Mouse (Mus musculus) hindbrain, embryonic 15.5 days (tissue): ENCODE data around the gene Fdxacb1. TPM values are rescaled to one million over a fixed set of nuclear protein-coding genes. Genes with fewer than 3 reads are reported as not detected.
A peak's percentile ranks its signal among the peaks of the same experiment; 100 is the strongest.

Experiments
- ATAC-seq: fragments of 200-750 bp; cut with Nextera tagmentation; 2 replicates; pipeline ENCODE4 v1.8.0; 2017; ENCODE audit warnings: low read depth, moderate number of reproducible peaks, moderate TSS enrichment; ENCODE audit not compliant: low FRiP score
- H3K27ac ChIP-seq: fragments of 300-500 bp; sonication (generic); replicated peaks from 2 replicates; pipeline ENCODE4 v1.5.1; 2015; ENCODE audit warnings: mild to moderate bottlenecking, inconsistent platforms
- H3K27me3 ChIP-seq: fragments of 300-500 bp; sonication (generic); 2 replicates; pipeline ENCODE4 v1.6.1; 2015; ENCODE audit warnings: control low read depth, inconsistent platforms
- H3K36me3 ChIP-seq: fragments of 300-500 bp; sonication (generic); 2 replicates; pipeline ENCODE4 v1.6.1; 2015; ENCODE audit warnings: control low read depth, inconsistent platforms
- H3K4me1 ChIP-seq: fragments of 300-500 bp; sonication (generic); replicated peaks from 2 replicates; pipeline ENCODE4 v1.6.1; 2015; ENCODE audit warnings: control low read depth, inconsistent platforms
- H3K4me2 ChIP-seq: fragments of 300-500 bp; sonication (generic); 2 replicates; pipeline ENCODE4 v1.6.1; 2015; ENCODE audit warnings: moderate library complexity, mild to moderate bottlenecking, inconsistent platforms
- H3K4me3 ChIP-seq: fragments of 300-500 bp; sonication (generic); 2 replicates; pipeline ENCODE4 v1.5.1; 2015; ENCODE audit warnings: mild to moderate bottlenecking, inconsistent platforms
- H3K9ac ChIP-seq: fragments of 300-500 bp; sonication (generic); 2 replicates; pipeline ENCODE4 v1.6.1; 2015; ENCODE audit warnings: inconsistent platforms
- H3K9me3 ChIP-seq: fragments of 300-500 bp; sonication (generic); 2 replicates; pipeline ENCODE4 v1.6.1; 2016; ENCODE audit warnings: control low read depth, inconsistent platforms
- WGBS: fragments of 180-500 bp; shearing (Covaris S2); methylation state at CpG from one replicate; pipeline ENCODE4 v1.1.7; 2015; 5-methylcytosine and 5-hydroxymethylcytosine counted together
- polyA plus RNA-seq: library from polyadenylated mRNA; unstranded; fragments of >200 nt; fragmentation: Nextera tagmentation; extraction: Ambion mirVana; gene quantifications from 2 replicates; pipeline ENCODE4 v1.2.1, GENCODE M21; 2015

Gene Fdxacb1
- polyA plus RNA-seq, 1 experiment from 2014 or later, result 11.3 TPM

- Histone ChIP-seq H3K4me1 (0 out of 2 replicates have a peak, but pooled peaks cover 6% of the 10 kb centered on the region), H3K9me3 (no peaks in the 10 kb centered on the region), H3K4me3 (no peak within 1 kb of the TSS; the same call in 1 of the 2 replicates), H3K27me3 (no peaks in the 10 kb centered on the region), H3K36me3 (no peaks in the 10 kb centered on the region), H3K4me2 (no peak within 1 kb of the TSS), H3K27ac (no peak within 1 kb of the TSS), H3K9ac (no peak within 1 kb of the TSS)
- 76% methylated on average over 14 of the region's 14 CpGs for WGBS
- no peak for ATAC-seq
Measured at GRCm38 (mm10) chr9:50752054-50752602, 15.9 kb upstream of the Fdxacb1 start, which contains the start of gene Hspb2. TSS of gene Hspb2 (minus strand) at chr9:50752354.

GRCm38 (mm10) chr9:50752784-50753615 lies 15.0 kb upstream of the Fdxacb1 start:
- WGBS, result 72% methylated on average over 17 of the region's 17 CpGs
- H3K27ac ChIP-seq, result no peak overlapping the region
- ATAC-seq, result no peak

GRCm38 (mm10) chr9:50753947-50754346 lies 14.1 kb upstream of the Fdxacb1 start:
- 65% methylated on average over 7 of the region's 7 CpGs for WGBS
- Histone ChIP-seq H3K4me3 (no peak overlapping the region), H3K9me3 (no peaks in the 10 kb centered on the region), H3K9ac (no peak overlapping the region), H3K4me1 (0 out of 2 replicates have a peak, but pooled peaks cover 6% of the 10 kb centered on the region), H3K36me3 (no peaks in the 10 kb centered on the region), H3K27me3 (no peaks in the 10 kb centered on the region), H3K4me2 (no peak overlapping the region), H3K27ac (no peak overlapping the region)
- ATAC-seq, result no peak

More at GRCm38 (mm10) chr9:50752784-50753615, 15.0 kb upstream of the Fdxacb1 start:
- no peaks in the 10 kb centered on the region for H3K27me3 ChIP-seq
- no peak overlapping the region for H3K9ac ChIP-seq
- 0 out of 2 replicates have a peak, but pooled peaks cover 6% of the 10 kb centered on the region for H3K4me1 ChIP-seq
- no peak overlapping the region for H3K4me2 ChIP-seq
- H3K36me3 ChIP-seq, result no peaks in the 10 kb centered on the region
- no peaks in the 10 kb centered on the region for H3K9me3 ChIP-seq
- no peak overlapping the region; the same call in 1 of the 2 replicates for H3K4me3 ChIP-seq

- H3K4me2 ChIP-seq, result no peak overlapping the region
- H3K9me3 ChIP-seq, result no peaks in the 10 kb centered on the region
- ATAC-seq, result no peak
- no peaks in the 10 kb centered on the region for H3K27me3 ChIP-seq
- H3K27ac ChIP-seq, result no peak overlapping the region
- no peak overlapping the region for H3K9ac ChIP-seq
- H3K4me1 ChIP-seq, result 0 out of 2 replicates have a peak, but pooled peaks cover 6% of the 10 kb centered on the region
- WGBS, result 42% methylated on average over 5 of the region's 5 CpGs
- H3K36me3 ChIP-seq, result no peaks in the 10 kb centered on the region
- H3K4me3 ChIP-seq, result no peak overlapping the region
Measured at GRCm38 (mm10) chr9:50756711-50757110, 11.3 kb upstream of the Fdxacb1 start.

- no peak for ATAC-seq
Measured at GRCm38 (mm10) chr9:50761520-50762243, 6.4 kb upstream of the Fdxacb1 start.

GRCm38 (mm10) chr9:50763331-50763730 lies 4.7 kb upstream of the Fdxacb1 start:
- Histone ChIP-seq H3K4me2 (no peak overlapping the region), H3K4me3 (no peak overlapping the region), H3K27ac (no peak overlapping the region), H3K9ac (no peak overlapping the region), H3K36me3 (0 out of 2 replicates have a peak, but pooled peaks cover 2% of the 10 kb centered on the region), H3K4me1 (peaks cover 10% of the 10 kb centered on the region), H3K9me3 (no peaks in the 10 kb centered on the region), H3K27me3 (no peaks in the 10 kb centered on the region)
- WGBS, result 56% methylated on average over 1 of the region's 1 CpGs
- ATAC-seq, result no peak

More at GRCm38 (mm10) chr9:50761520-50762243, 6.4 kb upstream of the Fdxacb1 start:
- Histone ChIP-seq H3K4me2 (no peak overlapping the region), H3K9me3 (no peaks in the 10 kb centered on the region), H3K4me3 (no peak overlapping the region), H3K36me3 (0 out of 2 replicates have a peak, but pooled peaks cover 2% of the 10 kb centered on the region), H3K9ac (no peak overlapping the region), H3K27ac (no peak overlapping the region), H3K4me1 (no peaks in the 10 kb centered on the region), H3K27me3 (no peaks in the 10 kb centered on the region)
- 65% methylated on average over 6 of the region's 6 CpGs for WGBS

GRCm38 (mm10) chr9:50767531-50768106 lies 417 bp upstream of the Fdxacb1 start:
- Histone ChIP-seq H3K36me3 (0 out of 2 replicates have a peak, but pooled peaks cover 2% of the 10 kb centered on the region), H3K4me2 (peak overlapping the region; percentile 93), H3K4me1 (peaks cover 23% of the 10 kb centered on the region), H3K27ac (peak overlapping the region; percentile 93), H3K4me3 (peak overlapping the region; percentile 70), H3K9ac (peak overlapping the region; percentile 66), H3K9me3 (no peaks in the 10 kb centered on the region), H3K27me3 (no peaks in the 10 kb centered on the region)
- 7% methylated on average over 17 of the region's 17 CpGs for WGBS
- peak; percentile 67; the same call in 1 of the 2 replicates for ATAC-seq

- no peak overlapping the region for H3K27ac ChIP-seq
- no peak overlapping the region for H3K4me2 ChIP-seq
- 78% methylated on average over 2 of the region's 2 CpGs for WGBS
- no peak for ATAC-seq
- H3K9me3 ChIP-seq, result no peaks in the 10 kb centered on the region
- no peaks in the 10 kb centered on the region for H3K36me3 ChIP-seq
- no peak overlapping the region for H3K9ac ChIP-seq
- no peaks in the 10 kb centered on the region for H3K27me3 ChIP-seq
- peaks cover 37% of the 10 kb centered on the region for H3K4me1 ChIP-seq
- no peak overlapping the region for H3K4me3 ChIP-seq
Measured at GRCm38 (mm10) chr9:50770011-50770410, 2.0 kb downstream of the Fdxacb1 start.

- no peaks in the 10 kb centered on the region for H3K36me3 ChIP-seq
- H3K4me3 ChIP-seq, result peak overlapping the region; percentile 95
- H3K9me3 ChIP-seq, result no peaks in the 10 kb centered on the region
- no peaks in the 10 kb centered on the region for H3K27me3 ChIP-seq
- WGBS, result 73% methylated on average over 4 of the region's 4 CpGs
- peak overlapping the region; percentile 80 for H3K4me2 ChIP-seq
- H3K9ac ChIP-seq, result peak overlapping the region; percentile 98
- H3K27ac ChIP-seq, result peak overlapping the region; percentile 95
- H3K4me1 ChIP-seq, result peaks cover 39% of the 10 kb centered on the region
- no peak for ATAC-seq
Measured at GRCm38 (mm10) chr9:50774026-50774462, 6.0 kb downstream of the Fdxacb1 start.

GRCm38 (mm10) chr9:50774991-50775612 lies 7.1 kb downstream of the Fdxacb1 start, which contains the start of the genes Alg9 and 1110032A03Rik:
TSS of gene Alg9 (plus strand) at chr9:50775019.
TSS of gene 1110032A03Rik (minus strand) at chr9:50775520.
- Histone ChIP-seq H3K4me1 (peaks cover 32% of the 10 kb centered on the region), H3K4me2 (peak within 1 kb of the TSS; percentile 80), H3K27me3 (no peaks in the 10 kb centered on the region), H3K9ac (peak within 1 kb of the TSS; percentile 98), H3K9me3 (no peaks in the 10 kb centered on the region), H3K4me3 (peak within 1 kb of the TSS; percentile 95), H3K36me3 (peaks cover 9% of the 10 kb centered on the region), H3K27ac (peak within 1 kb of the TSS; percentile 95)
- peak; percentile 85 for ATAC-seq
- under 1% methylated on average over 49 of the region's 51 CpGs for WGBS

GRCm38 (mm10) chr9:50775662-50776126 lies 7.7 kb downstream of the Fdxacb1 start:
- Histone ChIP-seq H3K9ac (peak overlapping the region; percentile 98), H3K4me2 (peak overlapping the region; percentile 80), H3K4me3 (peak overlapping the region; percentile 95), H3K9me3 (no peaks in the 10 kb centered on the region), H3K27me3 (no peaks in the 10 kb centered on the region), H3K4me1 (peaks cover 32% of the 10 kb centered on the region), H3K36me3 (peaks cover 15% of the 10 kb centered on the region), H3K27ac (peak overlapping the region; percentile 95)
- under 1% methylated on average over 30 of the region's 30 CpGs for WGBS
- peak; percentile 76 for ATAC-seq
